Mouse (Mus musculus): Measurements from ENCODE around the gene Dpy19l1.

Gene Dpy19l1

DNA sequence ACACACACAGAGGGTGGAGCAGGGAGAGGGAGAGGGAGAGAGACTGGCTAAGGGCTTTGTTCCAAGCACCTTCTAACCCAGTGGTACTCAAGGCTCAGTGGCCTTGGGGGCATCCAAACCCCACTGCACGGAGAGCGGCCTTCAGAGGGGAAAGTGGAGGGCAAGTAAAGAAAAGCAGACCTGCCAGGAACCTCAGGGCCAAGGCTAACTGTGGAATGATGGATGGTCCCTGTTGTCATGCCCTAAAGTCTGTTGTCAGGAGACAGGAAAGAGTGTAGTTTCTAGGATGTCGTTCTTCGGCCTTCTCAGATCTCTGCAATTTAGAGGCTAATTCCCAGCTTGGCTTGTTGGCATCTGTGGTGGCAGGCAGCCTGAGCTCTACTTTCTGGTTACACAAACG lies 32.8 kb downstream of the Dpy19l1 start:
- DNase-seq (ENCODE audit: low read depth), result no peak

DNA sequence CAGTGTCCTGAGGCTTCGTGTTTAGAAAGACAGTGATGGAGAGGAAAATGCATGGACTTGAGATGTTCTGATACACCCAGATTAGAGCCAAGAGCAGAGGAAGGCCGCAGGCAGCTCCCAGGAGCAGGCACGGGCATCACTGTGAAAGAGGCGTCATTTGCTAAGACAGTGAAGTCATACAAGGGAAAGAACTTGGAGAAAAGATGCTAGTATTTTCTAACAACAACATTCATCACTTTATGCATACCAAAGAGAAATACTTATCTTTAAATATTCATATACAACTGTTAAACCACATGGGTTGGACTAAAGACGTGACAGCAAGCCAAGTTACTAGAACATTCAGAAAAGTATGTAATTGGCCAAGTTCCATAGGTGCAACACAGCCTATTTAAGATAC lies 35.8 kb downstream of the Dpy19l1 start:
- DNase-seq (ENCODE audit: low read depth), result no peak

DNA sequence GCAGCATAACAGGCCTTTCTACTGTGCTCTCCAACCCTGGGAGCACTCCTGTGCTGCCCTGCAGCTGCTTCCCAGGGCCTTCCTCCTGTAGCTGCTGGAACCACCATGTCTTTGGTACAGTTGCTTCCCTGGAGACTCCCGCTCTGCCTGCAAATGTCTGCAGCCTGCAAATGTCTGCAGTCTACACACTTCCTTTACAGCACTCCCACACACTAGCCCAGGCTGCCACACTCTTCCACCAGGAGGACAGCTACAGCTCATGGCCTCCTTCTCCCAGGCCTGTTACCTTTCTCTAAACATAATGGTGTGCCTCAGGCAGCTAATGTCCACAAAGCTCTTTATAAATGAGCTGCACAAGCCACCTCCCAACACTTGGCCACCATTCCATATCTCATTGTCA lies 36.3 kb downstream of the Dpy19l1 start:
- DNase-seq (ENCODE audit: low read depth), result no peak

DNA sequence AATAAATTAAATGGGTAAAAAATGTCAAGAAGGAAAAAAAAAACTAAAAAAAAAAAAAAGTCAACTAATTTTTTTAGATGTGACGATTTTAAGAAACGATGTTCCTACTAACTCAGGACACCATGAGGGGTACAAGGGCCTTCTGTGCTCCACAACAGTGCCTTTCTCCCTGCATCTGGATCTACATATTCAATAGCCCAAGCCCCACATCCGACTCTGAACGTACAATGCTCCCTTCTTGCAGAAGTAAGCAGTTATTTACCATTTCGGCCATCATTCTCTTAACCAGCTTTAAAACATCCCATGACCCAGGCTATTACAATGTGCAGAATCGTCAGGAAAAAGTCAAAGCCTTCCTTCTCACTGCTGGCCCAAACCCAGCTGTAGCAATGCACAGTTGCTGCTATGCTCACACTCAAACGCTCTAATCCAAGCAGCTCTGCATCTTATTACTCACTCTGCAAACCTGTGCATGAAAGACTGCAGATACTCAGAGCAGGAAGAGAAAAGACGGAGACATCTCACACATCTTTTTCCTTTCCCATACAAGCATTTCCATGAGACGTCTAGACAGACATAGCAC lies 41.5 kb downstream of the Dpy19l1 start:
- DNase-seq (ENCODE audit: low read depth), result no peak

DNA sequence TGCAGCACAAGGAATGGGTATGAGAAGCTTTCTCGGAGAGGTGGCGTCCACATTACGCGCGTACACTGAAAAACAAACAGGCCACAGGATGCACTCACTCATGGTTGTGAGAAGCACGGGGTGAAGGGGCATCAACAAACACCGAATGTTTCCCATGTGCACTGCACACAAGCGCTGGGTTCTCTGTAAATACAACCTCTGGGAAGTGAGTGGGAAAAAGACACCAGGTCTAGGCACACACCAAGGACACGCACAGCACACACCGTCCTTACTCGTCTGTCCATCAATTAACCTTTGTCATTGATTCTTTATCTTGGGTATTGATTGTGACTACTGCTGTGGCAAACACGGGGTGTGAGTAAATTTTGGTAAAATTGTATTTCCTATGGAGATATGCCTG lies 49.1 kb downstream of the Dpy19l1 start:
- DNase-seq (ENCODE audit: low read depth), result no peak

DNA sequence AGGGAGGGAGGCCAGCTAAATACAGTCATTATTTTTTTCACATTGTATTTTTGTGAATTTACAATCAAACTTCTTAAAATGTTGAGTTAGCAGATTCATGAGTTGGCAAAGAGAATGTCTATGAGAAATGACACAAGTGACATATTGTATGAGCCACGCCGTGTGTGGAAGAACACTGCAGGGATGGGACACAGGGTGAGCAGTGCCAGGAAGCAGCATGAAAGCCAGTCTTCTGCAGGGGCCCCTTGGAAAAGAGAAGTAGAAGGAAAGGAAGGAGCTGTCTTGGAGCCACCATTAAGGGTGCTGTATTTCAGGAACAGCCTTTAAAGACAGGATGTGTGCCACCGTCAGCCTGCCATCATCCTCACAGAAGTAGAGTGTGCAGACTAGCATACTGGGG lies 52.0 kb downstream of the Dpy19l1 start:
- no peak for DNase-seq (ENCODE audit: low read depth)

DNA sequence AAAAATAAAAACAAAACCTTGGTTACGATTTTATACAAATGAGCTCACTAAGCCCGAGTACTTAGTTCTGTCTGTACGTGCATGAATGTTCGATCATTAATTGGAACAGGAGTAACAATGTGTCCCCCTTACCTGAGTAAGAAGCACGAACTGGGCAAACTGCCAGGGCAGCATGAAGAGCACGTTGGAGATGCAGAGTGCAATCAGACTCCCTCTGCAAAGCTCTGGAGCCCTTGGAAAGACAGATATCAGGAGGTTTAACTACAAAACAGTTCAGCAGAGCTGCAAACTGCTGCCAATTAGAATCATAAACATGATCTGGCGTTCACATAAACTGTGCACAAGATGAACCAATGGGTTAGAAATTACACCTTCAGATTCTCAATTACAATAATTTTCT lies 52.4 kb downstream of the Dpy19l1 start:
- DNase-seq (ENCODE audit: low read depth), result no peak

DNA sequence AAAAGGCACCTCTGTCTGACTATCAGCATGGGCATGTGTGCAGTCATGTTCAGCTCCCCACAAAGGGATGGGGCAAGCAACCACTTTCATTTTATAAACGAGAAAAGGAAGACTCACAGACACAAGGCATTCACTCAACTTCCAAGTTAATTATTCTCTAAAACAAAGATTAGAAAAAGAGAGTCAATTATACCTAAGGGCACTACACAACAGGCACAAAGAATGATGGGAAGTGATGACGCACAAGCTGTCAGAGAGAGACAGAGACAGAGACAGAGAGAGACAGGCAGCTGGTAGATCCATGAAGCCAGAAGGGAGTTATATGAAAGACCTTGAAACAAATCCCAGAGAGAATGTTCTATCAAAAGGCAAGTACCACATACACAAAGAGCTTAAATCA lies 68.0 kb downstream of the Dpy19l1 start:
- DNase-seq (ENCODE audit: low read depth), result no peak

DNA sequence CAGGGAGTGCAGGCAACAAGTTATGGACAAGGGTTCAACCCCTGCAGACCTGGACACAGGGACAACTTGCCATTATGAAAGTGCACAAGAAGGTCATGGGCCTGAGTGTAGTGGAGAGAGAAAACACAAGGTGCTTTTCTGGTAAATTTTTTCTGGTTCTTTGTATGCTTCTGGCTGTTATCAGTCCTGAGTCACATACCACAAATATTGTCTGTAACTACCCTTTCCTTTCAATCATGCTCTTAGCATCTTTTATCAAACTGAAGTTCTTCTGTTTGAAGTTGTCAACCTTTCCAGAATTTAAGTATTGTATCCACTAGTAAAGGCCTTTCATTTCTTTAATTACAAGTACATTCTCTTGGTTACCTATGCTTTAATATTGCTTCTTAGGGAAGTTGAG lies 73.2 kb downstream of the Dpy19l1 start:
- DNase-seq (ENCODE audit: low read depth), result no peak

DNA sequence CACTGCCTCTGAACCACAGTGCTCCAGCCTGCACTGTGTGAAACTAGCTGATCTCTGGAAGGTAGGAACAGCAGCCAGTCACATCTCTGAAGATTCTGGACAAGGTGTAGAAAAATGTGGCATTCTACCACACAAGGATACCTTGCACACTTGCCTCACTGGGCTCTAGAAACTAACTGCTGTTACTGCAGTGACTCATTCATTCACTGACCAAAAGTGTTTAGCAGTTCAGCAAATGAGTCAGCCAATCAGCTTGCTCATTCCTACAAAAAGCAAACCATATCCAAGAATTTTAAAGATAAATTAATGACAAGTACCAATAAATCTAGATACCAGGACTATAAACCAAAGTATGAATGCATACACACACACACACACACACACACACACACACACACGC lies 77.3 kb downstream of the Dpy19l1 start:
- DNase-seq (ENCODE audit: low read depth), result no peak

DNA sequence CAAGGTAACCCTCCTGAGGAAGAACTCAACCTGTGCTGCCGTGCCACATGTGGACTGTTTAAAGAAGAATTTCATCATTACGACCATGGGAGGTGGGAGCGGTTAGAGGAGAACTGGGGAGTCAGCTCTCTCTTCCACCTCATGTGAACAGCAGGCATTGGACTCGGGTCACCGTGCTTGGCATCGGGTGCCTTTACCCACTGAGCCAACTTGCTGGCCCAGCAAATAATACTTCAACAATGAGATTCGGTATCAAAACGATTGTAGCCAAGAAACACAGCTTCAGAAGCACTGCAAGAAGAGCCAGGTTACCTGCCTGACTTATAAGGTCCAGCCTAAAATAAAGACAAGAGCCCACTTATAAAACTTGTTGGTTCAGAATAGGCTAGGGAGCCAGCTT lies 79.7 kb downstream of the Dpy19l1 start:
- no peak for DNase-seq (ENCODE audit: low read depth)

DNA sequence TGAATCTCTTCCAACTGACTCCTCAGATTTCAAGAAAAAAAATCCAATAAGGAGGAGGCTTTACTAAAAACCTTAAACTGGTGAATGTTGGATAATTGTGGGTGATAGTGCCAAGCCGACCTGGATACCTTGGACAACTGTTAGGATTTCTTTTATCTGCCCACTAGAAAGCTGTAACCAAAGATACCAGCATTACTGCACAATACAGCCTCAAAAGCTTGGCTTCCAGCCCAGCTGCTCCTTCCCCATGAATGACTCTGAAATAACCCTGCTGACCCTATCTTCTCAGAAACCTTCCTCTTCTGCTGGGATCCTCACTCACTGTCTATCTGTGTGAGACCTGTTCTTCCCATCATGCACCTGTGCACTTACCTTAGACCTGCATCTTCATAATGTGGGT lies 81.1 kb downstream of the Dpy19l1 start:
- DNase-seq (ENCODE audit: low read depth), result no peak

DNA sequence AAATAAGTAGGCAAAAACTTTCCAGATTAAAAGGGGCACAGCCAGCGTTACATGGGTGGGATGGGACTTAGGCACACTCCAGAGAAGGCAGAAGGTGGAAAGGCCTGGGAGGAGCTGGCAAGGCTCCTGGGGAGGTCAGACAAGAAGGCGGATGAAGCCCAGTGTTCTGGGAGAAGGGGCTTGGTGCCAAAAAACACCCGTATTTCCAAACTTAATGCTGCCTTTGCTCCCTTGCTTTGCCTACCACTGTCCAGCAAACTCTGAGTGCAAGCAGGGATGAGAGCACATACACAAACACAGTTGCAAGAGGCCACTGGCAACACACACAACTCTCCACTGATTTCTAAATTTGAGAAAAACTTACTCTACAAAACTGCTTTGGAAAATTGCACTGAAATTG lies 81.7 kb downstream of the Dpy19l1 start:
- DNase-seq (ENCODE audit: low read depth), result no peak

DNA sequence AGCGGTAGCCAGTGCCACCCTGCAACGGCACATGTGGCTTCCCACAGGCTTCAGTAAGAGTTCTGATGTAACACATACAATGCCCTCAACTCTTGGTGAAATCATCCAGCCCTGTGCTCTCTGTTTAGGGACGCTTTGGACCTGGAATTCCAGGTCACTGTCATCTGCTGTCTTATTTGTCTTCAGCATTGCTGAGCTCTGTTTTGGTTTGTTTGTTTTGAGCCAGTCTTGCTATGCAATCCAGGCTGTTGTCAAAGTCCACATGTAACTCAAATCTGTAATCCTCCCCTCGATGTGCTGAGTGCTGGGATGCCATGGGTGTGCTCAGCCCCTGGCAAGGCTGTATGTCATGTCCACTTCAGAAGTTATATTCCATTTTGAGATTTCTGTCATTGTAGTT lies 82.8 kb downstream of the Dpy19l1 start:
- no peak for DNase-seq (ENCODE audit: low read depth)

DNA sequence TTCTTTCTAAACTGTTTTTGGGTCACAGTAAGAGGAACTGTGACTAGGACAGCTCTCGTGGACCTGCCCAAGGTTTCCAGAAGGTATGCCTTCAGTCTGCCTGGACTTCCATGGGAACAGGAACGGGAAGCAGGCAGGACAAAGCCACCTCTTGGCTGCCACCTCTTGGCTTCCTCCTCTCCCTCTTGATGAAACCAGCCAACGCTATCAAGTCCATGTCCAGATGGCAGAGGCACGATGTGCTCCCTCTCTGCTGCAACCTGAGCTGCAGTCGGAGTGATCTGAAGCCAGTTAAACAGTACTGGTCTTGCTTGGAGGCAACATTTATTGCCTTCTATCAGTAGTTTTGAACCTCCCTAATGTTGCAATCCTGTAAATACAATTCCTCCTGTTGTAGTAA lies 84.7 kb downstream of the Dpy19l1 start:
- no peak for DNase-seq (ENCODE audit: low read depth)

DNA sequence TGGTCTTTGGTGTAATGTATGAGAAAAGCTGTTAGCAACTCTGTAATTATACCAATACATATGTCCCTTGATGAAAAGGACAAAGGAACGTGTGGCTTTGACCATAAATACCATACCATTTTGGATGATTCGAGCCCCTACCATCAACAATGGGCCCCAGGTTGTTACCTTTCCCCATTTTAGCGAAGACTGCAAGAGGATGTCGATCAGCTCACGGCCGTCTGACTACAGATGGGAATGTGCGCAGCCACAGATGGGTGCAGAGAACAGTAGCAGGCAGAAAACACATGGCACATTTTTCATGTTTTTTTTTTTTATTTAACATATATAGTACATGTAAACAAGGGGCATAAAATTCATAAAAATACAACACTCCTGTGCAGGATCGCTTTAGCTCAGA lies 91.5 kb downstream of the Dpy19l1 start:
- no peak for DNase-seq (ENCODE audit: low read depth)

DNA sequence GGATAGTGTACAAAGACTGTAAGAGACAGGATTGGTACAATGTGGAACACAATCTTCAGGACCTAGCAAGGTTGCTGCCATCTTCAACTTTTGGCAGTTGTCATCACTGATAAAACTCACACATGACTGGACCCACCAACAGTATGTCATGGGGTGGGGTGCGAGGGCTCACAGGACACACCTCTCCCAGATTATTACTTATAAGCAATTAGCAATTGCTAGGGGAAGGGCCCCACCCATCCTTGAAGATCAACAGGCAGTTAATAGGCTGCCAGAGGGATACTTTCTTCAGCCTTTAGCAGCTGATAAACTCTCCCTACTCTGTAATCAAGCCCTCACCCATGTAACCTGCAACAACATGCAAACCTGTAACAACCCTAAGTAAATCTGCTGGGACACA lies 92.5 kb downstream of the Dpy19l1 start:
- no peak for DNase-seq (ENCODE audit: low read depth)

DNA sequence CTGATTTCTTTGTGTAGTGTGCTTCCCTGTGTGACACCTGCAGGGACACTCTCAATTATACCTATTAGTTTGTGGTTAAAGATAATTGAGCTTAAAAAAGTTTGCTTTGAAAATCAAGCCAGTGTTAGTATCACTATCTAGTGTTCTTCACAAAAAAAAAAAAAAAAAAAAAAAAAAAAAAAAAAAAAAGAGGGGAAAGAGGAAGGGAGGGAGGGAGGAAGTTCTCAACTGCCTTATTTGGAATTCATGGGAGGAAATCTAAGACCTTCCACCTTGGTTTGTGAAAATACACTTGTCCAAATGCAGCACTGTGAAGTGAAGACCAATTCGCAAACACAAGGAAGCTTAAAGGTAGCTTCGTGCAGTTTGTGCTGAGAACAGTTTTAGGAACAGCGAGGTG lies 94.9 kb downstream of the Dpy19l1 start:
- DNase-seq (ENCODE audit: low read depth), result no peak

DNA sequence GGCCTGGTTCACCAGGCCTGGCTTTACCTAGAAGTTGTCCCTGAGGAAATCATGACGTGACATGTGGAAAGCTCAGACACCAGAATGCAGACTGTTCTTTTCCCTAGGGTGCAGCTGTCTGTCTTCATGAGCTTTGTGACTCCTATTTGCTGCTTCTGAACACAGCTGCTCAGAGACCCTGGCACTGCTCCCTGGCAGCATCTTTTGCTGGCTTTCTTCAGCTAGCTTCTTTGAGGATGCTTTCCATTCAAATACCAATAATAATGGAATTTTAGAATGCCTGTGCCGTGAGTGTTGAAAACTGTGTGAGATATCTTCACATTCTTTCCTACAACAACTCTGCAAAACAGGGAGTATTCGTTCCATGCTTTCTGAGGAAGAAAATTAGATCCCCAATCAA lies 108.8 kb downstream of the Dpy19l1 start:
- DNase-seq (ENCODE audit: low read depth), result no peak

DNA sequence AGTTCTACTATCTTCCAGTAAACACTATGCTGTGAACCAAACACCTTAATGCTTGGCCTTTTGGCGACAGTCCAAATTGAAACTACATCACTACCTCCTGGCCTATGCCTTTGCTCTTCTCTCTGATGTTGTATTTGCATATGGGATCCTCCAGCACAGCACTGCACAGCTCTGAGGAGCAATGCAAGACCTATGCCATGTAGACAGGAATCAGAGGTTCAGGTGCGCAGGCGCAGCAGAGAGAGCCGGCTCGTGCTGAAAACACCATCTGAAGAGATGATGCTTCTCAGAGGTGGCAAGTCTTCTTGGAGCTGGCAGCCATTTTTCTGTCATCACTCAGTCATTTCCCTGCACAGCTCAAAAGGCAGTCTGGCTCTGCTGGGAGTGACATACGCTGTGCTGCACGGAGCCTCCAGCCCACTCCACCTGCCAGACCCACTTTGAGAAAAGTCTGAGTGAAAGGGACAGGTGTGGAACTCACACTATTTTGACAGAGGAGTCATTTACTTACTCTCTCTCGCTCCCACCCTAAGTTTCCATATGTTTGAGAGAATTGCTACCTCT lies 112.1 kb downstream of the Dpy19l1 start:
- no peak for DNase-seq (ENCODE audit: low read depth)

DNA sequence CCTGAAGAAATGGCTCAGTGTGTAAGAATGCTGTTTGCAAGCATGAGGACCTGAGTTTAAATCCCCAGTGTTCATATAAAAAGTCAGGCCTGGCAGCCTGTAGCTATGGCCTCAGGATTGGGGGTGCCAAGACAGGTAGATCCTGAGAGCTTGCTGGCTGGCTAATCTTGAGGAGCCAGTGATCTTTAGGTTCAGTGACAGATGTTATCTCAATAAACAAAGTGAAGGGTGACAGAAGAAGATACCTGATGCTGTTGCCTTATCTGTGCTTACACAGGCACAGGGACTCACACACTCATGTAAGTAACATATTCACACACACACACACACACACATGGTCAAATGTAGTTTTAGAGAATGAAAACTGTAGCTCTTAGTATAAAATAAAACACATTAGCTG lies 115.7 kb downstream of the Dpy19l1 start:
- DNase-seq (ENCODE audit: low read depth), result peak; percentile 13

DNA sequence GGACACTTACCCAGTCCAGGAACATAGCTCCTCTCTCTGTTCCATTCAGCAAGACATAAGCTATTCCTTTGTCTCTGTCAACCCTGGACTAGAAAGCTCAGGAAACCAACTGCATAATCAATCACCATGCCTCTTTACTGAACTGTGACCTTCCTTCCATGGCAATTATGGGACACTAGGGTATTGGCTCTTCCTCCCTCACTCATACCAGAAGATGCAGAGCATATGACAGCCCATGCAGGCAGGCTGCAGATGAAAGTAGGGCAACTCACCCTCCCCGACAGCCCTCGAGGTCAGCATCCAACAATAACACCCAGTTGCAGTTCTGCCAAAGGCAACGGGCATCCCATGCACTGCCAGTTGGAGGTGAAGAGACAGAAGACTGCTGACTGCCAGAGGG lies 123.6 kb downstream of the Dpy19l1 start:
- DNase-seq (ENCODE audit: low read depth), result no peak

DNA sequence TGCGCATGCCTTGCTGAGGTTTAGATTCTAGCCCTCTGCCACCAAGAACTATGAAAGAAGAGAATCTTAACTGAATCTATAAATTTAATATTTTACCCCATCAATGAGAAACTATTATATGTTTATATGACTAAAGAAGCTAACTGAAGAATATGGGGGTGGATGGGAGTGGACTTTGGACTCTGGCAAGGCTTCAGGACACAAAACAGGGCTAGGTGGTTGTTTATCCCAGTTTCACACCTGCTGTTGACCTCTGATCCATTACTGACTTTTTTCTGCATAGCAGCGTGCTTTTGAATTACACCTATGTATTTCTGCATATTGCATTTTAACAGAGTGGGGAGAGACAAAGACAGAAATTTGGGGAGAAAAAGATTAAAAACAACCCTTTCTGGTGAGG lies 124.1 kb downstream of the Dpy19l1 start:
- no peak for DNase-seq (ENCODE audit: low read depth)
